Mouse (Mus musculus): ENCODE measurements around the gene Duoxa2. TPM values are rescaled to one million over a fixed set of nuclear protein-coding genes. Genes with fewer than 3 reads are reported as not detected.

The Duoxa2 gene
- polyA plus RNA-seq (2015; fragmentation: Nextera tagmentation; extraction: Ambion mirVana), result not detected in 2 replicates

- Histone ChIP-seq H3K9ac (peak within 1 kb of the TSS; percentile 53), H3K36me3 (no peaks in the 10 kb centered on the region), H3K9me3 (no peaks in the 10 kb centered on the region), H3K4me3 (peak within 1 kb of the TSS; percentile 47), H3K27me3 (replicated peaks) (peaks cover 99% of the 10 kb centered on the region), H3K4me1 (peaks cover 53% of the 10 kb centered on the region), H3K4me2 (peak within 1 kb of the TSS; percentile 73), H3K27ac (replicated peaks) (no peak within 1 kb of the TSS)
- no peak for ATAC-seq (ENCODE audit: extremely low read depth, insufficient number of reproducible peaks, low FRiP score, low TSS enrichment)
- 1% methylated on average over 43 of the region's 43 CpGs for WGBS
These were observed at the start of gene Duoxa2 for GRCm38 (mm10) chr2:122298596-122299490. Gene Duoxa2 (plus strand): TSS chr2:122298900.

GRCm38 (mm10) chr2:122255997-122256396 lies 42.7 kb upstream of the Duoxa2 start:
- WGBS, result 91% methylated on average over 5 of the region's 5 CpGs
- no peak for ATAC-seq (ENCODE audit: extremely low read depth, insufficient number of reproducible peaks, low FRiP score, low TSS enrichment)
- Histone ChIP-seq H3K9me3 (no peaks in the 10 kb centered on the region), H3K4me1 (no peaks in the 10 kb centered on the region), H3K4me2 (no peak overlapping the region), H3K27ac (replicated peaks) (no peak overlapping the region), H3K36me3 (peaks cover 46% of the 10 kb centered on the region), H3K9ac (no peak overlapping the region), H3K4me3 (no peak overlapping the region), H3K27me3 (replicated peaks) (no peaks in the 10 kb centered on the region)

GRCm38 (mm10) chr2:122260729-122261128 lies 38.0 kb upstream of the Duoxa2 start:
- H3K9me3 ChIP-seq, result no peaks in the 10 kb centered on the region
- no peaks in the 10 kb centered on the region for H3K27me3 ChIP-seq (replicated peaks)
- H3K4me3 ChIP-seq, result no peak overlapping the region
- H3K4me1 ChIP-seq, result no peaks in the 10 kb centered on the region
- peaks cover 50% of the 10 kb centered on the region for H3K36me3 ChIP-seq
- ATAC-seq (ENCODE audit: extremely low read depth, insufficient number of reproducible peaks, low FRiP score, low TSS enrichment), result no peak
- H3K4me2 ChIP-seq, result no peak overlapping the region
- WGBS, result 80% methylated on average over 5 of the region's 5 CpGs
- H3K9ac ChIP-seq, result no peak overlapping the region
- H3K27ac ChIP-seq (replicated peaks), result no peak overlapping the region

GRCm38 (mm10) chr2:122264690-122265089 lies 34.0 kb upstream of the Duoxa2 start:
- H3K4me2 ChIP-seq, result no peak overlapping the region
- no peaks in the 10 kb centered on the region for H3K27me3 ChIP-seq (replicated peaks)
- no peak overlapping the region for H3K9ac ChIP-seq
- H3K9me3 ChIP-seq, result no peaks in the 10 kb centered on the region
- ATAC-seq (ENCODE audit: extremely low read depth, insufficient number of reproducible peaks, low FRiP score, low TSS enrichment), result no peak
- H3K4me1 ChIP-seq, result no peaks in the 10 kb centered on the region
- H3K36me3 ChIP-seq, result peaks cover 30% of the 10 kb centered on the region
- 76% methylated on average over 3 of the region's 3 CpGs for WGBS
- H3K27ac ChIP-seq (replicated peaks), result no peak overlapping the region
- no peak overlapping the region for H3K4me3 ChIP-seq

GRCm38 (mm10) chr2:122266407-122267193 lies 32.1 kb upstream of the Duoxa2 start:
- Histone ChIP-seq H3K4me2 (no peak overlapping the region), H3K27ac (replicated peaks) (no peak overlapping the region), H3K36me3 (peaks cover 12% of the 10 kb centered on the region), H3K27me3 (replicated peaks) (no peaks in the 10 kb centered on the region), H3K9ac (no peak overlapping the region), H3K9me3 (no peaks in the 10 kb centered on the region), H3K4me1 (no peaks in the 10 kb centered on the region), H3K4me3 (no peak overlapping the region)
- WGBS, result 88% methylated on average over 7 of the region's 7 CpGs
- no peak for ATAC-seq (ENCODE audit: extremely low read depth, insufficient number of reproducible peaks, low FRiP score, low TSS enrichment)

- Histone ChIP-seq H3K4me3 (no peak overlapping the region), H3K9me3 (no peaks in the 10 kb centered on the region), H3K9ac (no peak overlapping the region), H3K36me3 (no peaks in the 10 kb centered on the region), H3K4me1 (no peaks in the 10 kb centered on the region), H3K27me3 (replicated peaks) (0 out of 2 replicates have a peak, but pooled peaks cover 2% of the 10 kb centered on the region), H3K4me2 (no peak overlapping the region), H3K27ac (replicated peaks) (no peak overlapping the region)
- WGBS, result 75% methylated on average over 3 of the region's 3 CpGs
- no peak for ATAC-seq (ENCODE audit: extremely low read depth, insufficient number of reproducible peaks, low FRiP score, low TSS enrichment)
These were observed 19.9 kb upstream of the Duoxa2 start for GRCm38 (mm10) chr2:122278769-122279168.

GRCm38 (mm10) chr2:122284091-122284490 lies 14.6 kb upstream of the Duoxa2 start:
- Histone ChIP-seq H3K9me3 (no peaks in the 10 kb centered on the region), H3K4me3 (no peak overlapping the region), H3K4me1 (no peaks in the 10 kb centered on the region), H3K27ac (replicated peaks) (no peak overlapping the region), H3K27me3 (replicated peaks) (0 out of 2 replicates have a peak, but pooled peaks cover 5% of the 10 kb centered on the region), H3K4me2 (no peak overlapping the region), H3K36me3 (no peaks in the 10 kb centered on the region), H3K9ac (no peak overlapping the region)
- ATAC-seq (ENCODE audit: extremely low read depth, insufficient number of reproducible peaks, low FRiP score, low TSS enrichment), result no peak
- 76% methylated on average over 9 of the region's 9 CpGs for WGBS

- ATAC-seq (ENCODE audit: extremely low read depth, insufficient number of reproducible peaks, low FRiP score, low TSS enrichment), result no peak; the same call in 1 of the 2 replicates
- H3K27ac ChIP-seq (replicated peaks), result peak overlapping the region; percentile 46
- H3K27me3 ChIP-seq (replicated peaks), result peaks cover 20% of the 10 kb centered on the region
- H3K36me3 ChIP-seq, result no peaks in the 10 kb centered on the region
- no peak overlapping the region for H3K4me2 ChIP-seq
- 55% methylated on average over 7 of the region's 7 CpGs for WGBS
- H3K4me1 ChIP-seq, result no peaks in the 10 kb centered on the region
- no peak overlapping the region for H3K4me3 ChIP-seq
- H3K9me3 ChIP-seq, result no peaks in the 10 kb centered on the region
- no peak overlapping the region for H3K9ac ChIP-seq
These were observed 12.6 kb upstream of the Duoxa2 start for GRCm38 (mm10) chr2:122286137-122286536.

- Histone ChIP-seq H3K27ac (replicated peaks) (no peak overlapping the region), H3K4me2 (no peak overlapping the region), H3K27me3 (replicated peaks) (peaks cover 99% of the 10 kb centered on the region), H3K9ac (no peak overlapping the region), H3K4me1 (peaks cover 29% of the 10 kb centered on the region), H3K4me3 (no peak overlapping the region), H3K9me3 (no peaks in the 10 kb centered on the region), H3K36me3 (no peaks in the 10 kb centered on the region)
- WGBS, result 6% methylated on average over 7 of the region's 7 CpGs
- ATAC-seq (ENCODE audit: extremely low read depth, insufficient number of reproducible peaks, low FRiP score, low TSS enrichment), result no peak
These were observed 3.8 kb upstream of the Duoxa2 start for GRCm38 (mm10) chr2:122294916-122295315.

GRCm38 (mm10) chr2:122297271-122298095 lies 1.2 kb upstream of the Duoxa2 start:
- no peak overlapping the region for H3K9ac ChIP-seq
- peak overlapping the region; percentile 58 for H3K4me2 ChIP-seq
- WGBS, result 1% methylated on average over 35 of the region's 35 CpGs
- H3K4me1 ChIP-seq, result peaks cover 53% of the 10 kb centered on the region
- H3K36me3 ChIP-seq, result no peaks in the 10 kb centered on the region
- H3K4me3 ChIP-seq, result peak overlapping the region; percentile 36
- ATAC-seq (ENCODE audit: extremely low read depth, insufficient number of reproducible peaks, low FRiP score, low TSS enrichment), result no peak
- no peak overlapping the region for H3K27ac ChIP-seq (replicated peaks)
- H3K9me3 ChIP-seq, result no peaks in the 10 kb centered on the region
- peaks cover 100% of the 10 kb centered on the region for H3K27me3 ChIP-seq (replicated peaks)

GRCm38 (mm10) chr2:122298096-122298499 lies 602 bp upstream of the Duoxa2 start, which contains the start of gene Duox2:
Gene Duox2 (minus strand): TSS chr2:122298449.
- 5% methylated on average over 13 of the region's 13 CpGs for WGBS
- no peak within 1 kb of the TSS for H3K27ac ChIP-seq (replicated peaks)
- H3K4me2 ChIP-seq, result peak within 1 kb of the TSS; percentile 73
- peak within 1 kb of the TSS; percentile 53 for H3K9ac ChIP-seq
- H3K9me3 ChIP-seq, result no peaks in the 10 kb centered on the region
- peaks cover 99% of the 10 kb centered on the region for H3K27me3 ChIP-seq (replicated peaks)
- H3K36me3 ChIP-seq, result no peaks in the 10 kb centered on the region
- no peak for ATAC-seq (ENCODE audit: extremely low read depth, insufficient number of reproducible peaks, low FRiP score, low TSS enrichment)
- H3K4me3 ChIP-seq, result peak within 1 kb of the TSS; percentile 47
- peaks cover 53% of the 10 kb centered on the region for H3K4me1 ChIP-seq

All from heart, embryonic 13.5 days (tissue).